Mouse (Mus musculus): ENCODE measurements around the gene Pnpo. TPM values are rescaled to one million over a fixed set of nuclear protein-coding genes. Genes with fewer than 3 reads are reported as not detected.
A peak's percentile ranks its signal among the peaks of the same experiment; 100 is the strongest.

Gene Pnpo
- polyA plus RNA-seq, 1 experiment from 2014 or later = 68.0 TPM

DNA sequence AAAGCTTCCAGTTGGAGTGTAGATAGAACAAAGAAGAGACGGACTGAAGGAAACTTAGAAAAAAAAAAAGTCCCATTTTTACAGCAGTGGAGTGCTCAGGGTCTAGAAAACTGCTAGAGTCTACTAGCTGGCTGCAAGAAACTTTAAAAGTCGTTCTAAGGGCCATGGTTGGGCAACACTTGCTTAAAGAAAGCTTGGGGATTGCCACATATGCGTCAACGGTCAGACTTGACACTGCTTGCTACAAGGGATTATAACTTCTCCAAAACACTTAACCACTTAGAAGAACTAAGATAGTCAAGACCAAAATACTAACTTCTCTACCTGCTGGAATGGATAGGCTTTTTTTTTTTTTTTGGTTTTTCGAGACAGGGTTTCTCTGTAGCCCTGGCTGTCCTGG, 31.0 kb upstream of the Pnpo start:
- ATAC-seq (replicated peaks; ENCODE audit: insufficient number of reproducible peaks, low FRiP score, low TSS enrichment) = no peak
- Histone ChIP-seq H3K9ac (ENCODE audit: low read depth, low read length) (no peak overlapping the region), H3K4me3 (ENCODE audit: low read depth, low read length) (no peak overlapping the region), H3K36me3 (ENCODE audit: control insufficient read depth, insufficient read depth, low read length) (no peaks in the 10 kb centered on the region), H3K4me2 (no peak overlapping the region), H3K4me1 (ENCODE audit: control insufficient read depth, insufficient read depth, low read length) (peaks cover 30% of the 10 kb centered on the region), H3K27ac (ENCODE audit: low read depth, low read length) (no peak overlapping the region), H3K27me3 (ENCODE audit: control insufficient read depth, insufficient read depth, low read length) (no peaks in the 10 kb centered on the region), H3K9me3 (replicated peaks; ENCODE audit: control insufficient read depth, low read length) (no peaks in the 10 kb centered on the region)
- WGBS (ENCODE audit: insufficient replicate concordance) = 74% methylated on average over 5 of the region's 5 CpGs

DNA sequence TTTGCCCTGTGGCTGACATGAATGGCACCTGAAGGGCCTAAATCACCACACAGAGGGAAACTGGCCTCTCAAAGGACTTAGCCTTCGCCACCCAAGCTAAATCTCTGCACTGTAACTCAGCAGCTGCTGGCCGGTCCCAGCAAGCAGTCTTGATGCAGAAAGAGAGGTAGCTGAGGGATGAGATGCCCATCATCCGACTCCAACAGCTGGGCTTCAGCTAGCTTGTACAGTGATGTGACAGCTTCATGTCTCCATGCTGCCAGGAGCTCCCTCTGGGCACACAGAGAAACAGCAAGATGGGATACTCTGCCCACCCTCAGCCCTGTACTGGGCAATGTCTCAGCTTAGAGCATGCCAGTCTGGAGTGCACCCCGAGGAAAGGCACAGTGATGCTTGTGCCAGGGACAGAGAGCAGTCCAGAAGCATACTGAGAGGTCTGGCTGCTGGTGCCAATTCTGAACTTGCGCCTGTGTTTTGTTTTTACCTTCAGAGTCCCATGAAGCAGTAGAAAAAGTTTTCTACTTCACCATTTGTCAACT, 29.7 kb upstream of the Pnpo start:
- no peaks in the 10 kb centered on the region for H3K9me3 ChIP-seq (replicated peaks; ENCODE audit: control insufficient read depth, low read length)
- WGBS (ENCODE audit: insufficient replicate concordance) = 90% methylated on average over 5 of the region's 5 CpGs
- no peaks in the 10 kb centered on the region for H3K27me3 ChIP-seq (ENCODE audit: control insufficient read depth, insufficient read depth, low read length)
- no peak overlapping the region for H3K4me3 ChIP-seq (ENCODE audit: low read depth, low read length)
- no peaks in the 10 kb centered on the region for H3K36me3 ChIP-seq (ENCODE audit: control insufficient read depth, insufficient read depth, low read length)
- peaks cover 42% of the 10 kb centered on the region for H3K4me1 ChIP-seq (ENCODE audit: control insufficient read depth, insufficient read depth, low read length)
- ATAC-seq (replicated peaks; ENCODE audit: insufficient number of reproducible peaks, low FRiP score, low TSS enrichment) = no peak
- H3K9ac ChIP-seq (ENCODE audit: low read depth, low read length) = no peak overlapping the region
- no peak overlapping the region for H3K27ac ChIP-seq (ENCODE audit: low read depth, low read length)
- H3K4me2 ChIP-seq = no peak overlapping the region

- no peaks in the 10 kb centered on the region for H3K9me3 ChIP-seq (replicated peaks; ENCODE audit: control insufficient read depth, low read length)
- 85% methylated on average over 5 of the region's 5 CpGs for WGBS (ENCODE audit: insufficient replicate concordance)
- no peak overlapping the region for H3K27ac ChIP-seq (ENCODE audit: low read depth, low read length)
- ATAC-seq (replicated peaks; ENCODE audit: insufficient number of reproducible peaks, low FRiP score, low TSS enrichment) = no peak
- H3K4me3 ChIP-seq (ENCODE audit: low read depth, low read length) = no peak overlapping the region
- H3K9ac ChIP-seq (ENCODE audit: low read depth, low read length) = no peak overlapping the region
- H3K36me3 ChIP-seq (ENCODE audit: control insufficient read depth, insufficient read depth, low read length) = no peaks in the 10 kb centered on the region
- peaks cover 45% of the 10 kb centered on the region for H3K4me1 ChIP-seq (ENCODE audit: control insufficient read depth, insufficient read depth, low read length)
- no peak overlapping the region for H3K4me2 ChIP-seq
- no peaks in the 10 kb centered on the region for H3K27me3 ChIP-seq (ENCODE audit: control insufficient read depth, insufficient read depth, low read length)
Observed at GRCm38 (mm10) chr11:96972906-96973305, 29.1 kb upstream of the Pnpo start.

GRCm38 (mm10) chr11:96970341-96970740, 26.6 kb upstream of the Pnpo start:
- no peak for ATAC-seq (replicated peaks; ENCODE audit: insufficient number of reproducible peaks, low FRiP score, low TSS enrichment)
- H3K4me1 ChIP-seq (ENCODE audit: control insufficient read depth, insufficient read depth, low read length) = peaks cover 44% of the 10 kb centered on the region
- H3K27me3 ChIP-seq (ENCODE audit: control insufficient read depth, insufficient read depth, low read length) = no peaks in the 10 kb centered on the region
- no peak overlapping the region for H3K4me3 ChIP-seq (ENCODE audit: low read depth, low read length)
- peak overlapping the region; percentile 41 for H3K4me2 ChIP-seq
- peak overlapping the region; percentile 91 for H3K27ac ChIP-seq (ENCODE audit: low read depth, low read length)
- WGBS (ENCODE audit: insufficient replicate concordance) = 47% methylated on average over 3 of the region's 3 CpGs
- H3K9ac ChIP-seq (ENCODE audit: low read depth, low read length) = peak overlapping the region; percentile 67
- no peaks in the 10 kb centered on the region for H3K9me3 ChIP-seq (replicated peaks; ENCODE audit: control insufficient read depth, low read length)
- no peaks in the 10 kb centered on the region for H3K36me3 ChIP-seq (ENCODE audit: control insufficient read depth, insufficient read depth, low read length)

GRCm38 (mm10) chr11:96969746-96970145, 26.0 kb upstream of the Pnpo start:
- Histone ChIP-seq H3K4me2 (peak overlapping the region; percentile 41), H3K36me3 (ENCODE audit: control insufficient read depth, insufficient read depth, low read length) (no peaks in the 10 kb centered on the region), H3K27me3 (ENCODE audit: control insufficient read depth, insufficient read depth, low read length) (no peaks in the 10 kb centered on the region), H3K4me3 (ENCODE audit: low read depth, low read length) (no peak overlapping the region), H3K27ac (ENCODE audit: low read depth, low read length) (peak overlapping the region; percentile 91), H3K9me3 (replicated peaks; ENCODE audit: control insufficient read depth, low read length) (no peaks in the 10 kb centered on the region), H3K9ac (ENCODE audit: low read depth, low read length) (peak overlapping the region; percentile 67), H3K4me1 (ENCODE audit: control insufficient read depth, insufficient read depth, low read length) (peaks cover 44% of the 10 kb centered on the region)
- ATAC-seq (replicated peaks; ENCODE audit: insufficient number of reproducible peaks, low FRiP score, low TSS enrichment) = no peak; the same call in 1 of the 2 replicates
- WGBS (ENCODE audit: insufficient replicate concordance) = 54% methylated on average over 1 of the region's 1 CpGs

DNA sequence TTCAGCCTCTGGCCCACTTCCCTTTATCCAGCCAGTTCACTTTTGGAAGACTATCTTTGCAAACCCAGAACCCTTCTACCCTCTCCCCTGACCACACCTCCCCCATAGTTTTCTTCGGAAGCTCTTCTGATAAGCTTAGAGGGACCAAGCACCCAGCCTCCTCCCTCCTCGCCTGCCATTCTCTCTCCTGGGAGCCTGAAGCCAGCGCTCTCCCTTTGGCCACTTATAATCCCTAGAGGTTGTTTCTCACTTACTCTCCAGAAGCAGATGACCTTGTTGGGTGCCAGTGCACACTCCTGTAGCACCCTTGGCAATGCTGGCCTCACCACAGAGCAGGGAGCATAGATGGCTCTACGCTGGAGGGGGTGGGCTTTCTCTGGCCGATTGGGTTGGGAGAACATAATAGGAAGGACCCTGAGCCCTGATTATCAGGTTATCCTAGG, 25.5 kb upstream of the Pnpo start:
- Histone ChIP-seq H3K4me2 (peak overlapping the region; percentile 41), H3K27me3 (ENCODE audit: control insufficient read depth, insufficient read depth, low read length) (no peaks in the 10 kb centered on the region), H3K9me3 (replicated peaks; ENCODE audit: control insufficient read depth, low read length) (no peaks in the 10 kb centered on the region), H3K27ac (ENCODE audit: low read depth, low read length) (peak overlapping the region; percentile 91), H3K4me1 (ENCODE audit: control insufficient read depth, insufficient read depth, low read length) (peaks cover 44% of the 10 kb centered on the region), H3K4me3 (ENCODE audit: low read depth, low read length) (no peak overlapping the region), H3K36me3 (ENCODE audit: control insufficient read depth, insufficient read depth, low read length) (no peaks in the 10 kb centered on the region), H3K9ac (ENCODE audit: low read depth, low read length) (peak overlapping the region; percentile 67)
- ATAC-seq (replicated peaks; ENCODE audit: insufficient number of reproducible peaks, low FRiP score, low TSS enrichment) = peak; percentile 69
- WGBS (ENCODE audit: insufficient replicate concordance) = 27% methylated on average over 5 of the region's 5 CpGs

GRCm38 (mm10) chr11:96968476-96968875, 24.7 kb upstream of the Pnpo start:
- Histone ChIP-seq H3K4me2 (peak overlapping the region; percentile 41), H3K27ac (ENCODE audit: low read depth, low read length) (peak overlapping the region; percentile 91), H3K27me3 (ENCODE audit: control insufficient read depth, insufficient read depth, low read length) (no peaks in the 10 kb centered on the region), H3K9me3 (replicated peaks; ENCODE audit: control insufficient read depth, low read length) (no peaks in the 10 kb centered on the region), H3K4me3 (ENCODE audit: low read depth, low read length) (no peak overlapping the region), H3K4me1 (ENCODE audit: control insufficient read depth, insufficient read depth, low read length) (peaks cover 47% of the 10 kb centered on the region), H3K9ac (ENCODE audit: low read depth, low read length) (peak overlapping the region; percentile 67), H3K36me3 (ENCODE audit: control insufficient read depth, insufficient read depth, low read length) (no peaks in the 10 kb centered on the region)
- no peak; the same call in 1 of the 2 replicates for ATAC-seq (replicated peaks; ENCODE audit: insufficient number of reproducible peaks, low FRiP score, low TSS enrichment)
- 21% methylated on average over 6 of the region's 6 CpGs for WGBS (ENCODE audit: insufficient replicate concordance)

DNA sequence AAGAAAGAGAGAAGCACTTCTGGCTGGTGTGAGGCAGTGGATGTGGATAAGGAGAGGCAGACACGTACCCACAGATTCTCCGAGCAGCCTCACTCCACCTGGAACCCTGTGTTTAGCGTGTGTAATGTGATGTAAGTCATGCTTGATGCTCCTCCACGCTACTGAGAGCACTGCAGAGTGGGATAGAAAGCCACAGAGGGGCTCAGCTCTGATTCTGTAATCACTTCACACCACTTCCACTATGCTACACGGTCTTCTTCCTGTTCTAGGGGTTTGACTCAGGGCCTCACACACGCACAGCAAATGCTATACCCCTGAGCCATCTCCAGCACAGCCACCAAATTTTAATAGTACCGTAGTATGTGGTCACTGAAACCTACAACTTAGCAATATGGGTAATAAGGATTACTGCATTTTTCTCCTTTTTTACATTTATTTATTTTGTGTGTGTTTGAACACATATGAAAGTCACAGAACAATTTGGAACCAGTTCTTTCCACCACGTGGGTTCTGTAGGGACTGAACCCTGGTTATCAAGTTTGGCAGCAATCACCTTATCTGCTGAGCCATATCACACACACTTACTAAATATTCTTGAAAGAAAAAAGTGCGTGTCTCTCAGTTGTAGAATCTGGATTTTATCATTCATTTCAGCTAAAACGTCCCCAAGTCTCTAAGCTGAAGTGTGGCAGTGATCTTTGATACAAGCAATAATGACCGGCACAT, 23.9 kb upstream of the Pnpo start:
- H3K4me2 ChIP-seq = peak overlapping the region; percentile 41
- H3K4me1 ChIP-seq (ENCODE audit: control insufficient read depth, insufficient read depth, low read length) = peaks cover 50% of the 10 kb centered on the region
- H3K9me3 ChIP-seq (replicated peaks; ENCODE audit: control insufficient read depth, low read length) = no peaks in the 10 kb centered on the region
- no peaks in the 10 kb centered on the region for H3K36me3 ChIP-seq (ENCODE audit: control insufficient read depth, insufficient read depth, low read length)
- no peak overlapping the region for H3K4me3 ChIP-seq (ENCODE audit: low read depth, low read length)
- 54% methylated on average over 11 of the region's 11 CpGs for WGBS (ENCODE audit: insufficient replicate concordance)
- no peak for ATAC-seq (replicated peaks; ENCODE audit: insufficient number of reproducible peaks, low FRiP score, low TSS enrichment)
- peak overlapping the region; percentile 67 for H3K9ac ChIP-seq (ENCODE audit: low read depth, low read length)
- peak overlapping the region; percentile 91 for H3K27ac ChIP-seq (ENCODE audit: low read depth, low read length)
- H3K27me3 ChIP-seq (ENCODE audit: control insufficient read depth, insufficient read depth, low read length) = no peaks in the 10 kb centered on the region
